Mouse (Mus musculus): ENCODE results near the gene Pigo. TPM values are rescaled to one million over a fixed set of nuclear protein-coding genes. Genes with fewer than 3 reads are reported as not detected.
A peak's percentile ranks its signal among the peaks of the same experiment; 100 is the strongest.

Pigo gene
- polyA plus RNA-seq, 1 experiment = 42.0 TPM

DNA sequence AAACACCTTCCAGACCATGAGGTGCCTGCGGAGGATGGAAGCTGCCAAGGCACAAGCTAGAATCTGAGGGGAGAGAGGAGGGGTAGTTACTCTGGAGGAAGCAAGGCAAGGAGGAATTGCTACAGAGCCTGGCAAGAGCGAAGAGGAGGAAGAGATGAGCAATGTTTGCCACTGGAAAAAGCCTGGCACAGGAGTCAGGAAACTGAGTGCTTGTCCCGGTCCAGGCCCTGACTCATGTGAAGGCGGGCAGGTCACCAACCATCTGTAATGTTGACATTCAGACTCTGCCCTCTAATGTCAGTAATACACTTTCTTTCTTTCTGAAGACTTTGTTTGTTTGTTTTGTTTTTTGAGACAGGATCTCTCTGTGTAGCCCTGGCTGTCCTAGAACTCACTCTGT lies 7.5 kb downstream of the Pigo start:
- H3K36me3 ChIP-seq (ENCODE audit: control insufficient read depth, insufficient read depth, low read length) = no peaks in the 10 kb centered on the region; the same call in 1 of the 2 replicates
- H3K4me3 ChIP-seq (ENCODE audit: control insufficient read depth, low read depth, low read length) = no peak overlapping the region
- no peak overlapping the region for H3K27ac ChIP-seq (ENCODE audit: control insufficient read depth, insufficient read depth, low read depth, low read length)
- no peaks in the 10 kb centered on the region for H3K27me3 ChIP-seq (ENCODE audit: control insufficient read depth, insufficient read depth, low read length)
- no peak for TF ChIP-seq CTCF (IDR thresholded peaks at IDR 0.05; ENCODE audit: control insufficient read depth, insufficient read depth, insufficient replicate concordance, low read depth, low read length)
- TF ChIP-seq POLR2A (IDR thresholded peaks at IDR 0.05; ENCODE audit: control insufficient read depth, low read depth, low read length) = no peak
- peaks cover 16% of the 10 kb centered on the region for H3K4me1 ChIP-seq (ENCODE audit: control insufficient read depth, insufficient read depth, low read length)

DNA sequence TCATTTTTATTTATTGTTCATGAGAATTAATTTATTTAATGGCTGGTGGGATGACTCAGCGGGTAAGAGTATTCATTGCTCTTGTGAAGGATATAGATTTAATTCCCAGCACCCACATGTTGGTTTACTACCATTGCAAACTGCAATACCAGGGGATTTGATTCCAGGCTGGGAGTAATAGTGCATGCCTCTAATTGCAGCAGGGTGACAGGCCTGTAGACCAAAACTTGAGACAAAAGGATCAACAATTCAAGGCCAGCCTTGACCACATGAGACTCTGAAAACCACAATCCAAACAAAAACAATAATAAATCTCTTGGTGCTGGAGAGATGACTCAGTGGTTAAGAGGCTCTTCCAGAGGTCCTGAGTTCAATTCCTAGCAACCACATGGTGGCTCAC lies 13.5 kb downstream of the Pigo start:
- Histone ChIP-seq H3K4me3 (ENCODE audit: control insufficient read depth, low read depth, low read length) (no peak overlapping the region), H3K27me3 (ENCODE audit: control insufficient read depth, insufficient read depth, low read length) (no peaks in the 10 kb centered on the region), H3K4me1 (ENCODE audit: control insufficient read depth, insufficient read depth, low read length) (peaks cover 12% of the 10 kb centered on the region), H3K27ac (ENCODE audit: control insufficient read depth, insufficient read depth, low read depth, low read length) (no peak overlapping the region), H3K36me3 (ENCODE audit: control insufficient read depth, insufficient read depth, low read length) (peaks cover 4% of the 10 kb centered on the region)
- TF ChIP-seq CTCF (IDR thresholded peaks at IDR 0.05; ENCODE audit: control insufficient read depth, insufficient read depth, insufficient replicate concordance, low read depth, low read length) = no peak
- TF ChIP-seq POLR2A (IDR thresholded peaks at IDR 0.05; ENCODE audit: control insufficient read depth, low read depth, low read length) = no peak

DNA sequence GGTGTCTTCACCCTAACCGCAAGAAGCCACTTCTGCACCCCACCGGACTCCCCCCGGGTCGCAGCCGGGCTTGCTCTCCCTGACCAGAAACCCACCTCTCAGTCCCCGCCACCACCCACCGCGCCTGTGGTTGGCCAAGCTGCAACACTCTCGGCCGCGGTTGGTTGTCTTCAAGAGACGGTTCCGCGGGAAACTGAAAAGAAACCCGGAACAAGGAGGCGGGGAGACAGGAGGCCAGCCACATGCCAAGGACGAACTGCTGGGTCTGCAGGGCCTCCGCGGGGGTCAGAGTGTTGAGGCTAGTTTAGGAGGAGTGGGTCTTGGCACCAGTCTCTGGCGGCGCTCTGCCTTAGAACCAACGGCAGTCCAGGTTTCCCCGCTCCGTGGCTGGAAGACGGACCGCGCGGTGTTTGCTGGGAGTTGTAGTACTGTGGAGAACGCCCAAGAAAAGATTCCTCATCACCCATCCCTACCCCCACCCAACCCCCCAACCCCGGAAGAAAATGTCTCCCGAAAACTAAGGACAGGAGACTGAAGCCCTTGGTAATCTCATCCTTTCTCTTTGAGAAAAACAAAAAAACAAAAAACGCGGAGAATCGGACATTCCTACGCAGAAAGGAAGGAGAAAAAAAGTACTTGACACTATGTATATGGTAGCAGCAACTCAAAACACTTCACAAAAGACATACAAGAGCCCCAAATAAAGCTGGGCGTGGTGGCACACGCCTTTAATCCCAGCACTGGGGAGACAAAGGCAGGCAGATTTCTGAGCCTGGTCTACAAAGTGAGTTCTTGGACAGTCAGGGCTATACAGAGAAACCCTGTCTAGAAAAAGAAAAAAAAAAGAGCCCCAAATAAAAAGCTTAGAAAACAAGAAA lies 15.2 kb downstream of the Pigo start, which contains the start of gene Fancg:
Fancg (minus strand) TSS at position 346 of the 878 bp plus-strand sequence.
- no peaks in the 10 kb centered on the region for H3K27me3 ChIP-seq (ENCODE audit: control insufficient read depth, insufficient read depth, low read length)
- TF ChIP-seq CTCF (IDR thresholded peaks at IDR 0.05; ENCODE audit: control insufficient read depth, insufficient read depth, insufficient replicate concordance, low read depth, low read length) (peak; percentile 11; the same call in 1 of the 2 replicates), POLR2A (IDR thresholded peaks at IDR 0.05; ENCODE audit: control insufficient read depth, low read depth, low read length) (peak; percentile 97)
- H3K4me1 ChIP-seq (ENCODE audit: control insufficient read depth, insufficient read depth, low read length) = peaks cover 12% of the 10 kb centered on the region
- H3K4me3 ChIP-seq (ENCODE audit: control insufficient read depth, low read depth, low read length) = peak within 1 kb of the TSS; percentile 100
- H3K27ac ChIP-seq (ENCODE audit: control insufficient read depth, insufficient read depth, low read depth, low read length) = peak within 1 kb of the TSS; percentile 100
- peaks cover 4% of the 10 kb centered on the region for H3K36me3 ChIP-seq (ENCODE audit: control insufficient read depth, insufficient read depth, low read length)

DNA sequence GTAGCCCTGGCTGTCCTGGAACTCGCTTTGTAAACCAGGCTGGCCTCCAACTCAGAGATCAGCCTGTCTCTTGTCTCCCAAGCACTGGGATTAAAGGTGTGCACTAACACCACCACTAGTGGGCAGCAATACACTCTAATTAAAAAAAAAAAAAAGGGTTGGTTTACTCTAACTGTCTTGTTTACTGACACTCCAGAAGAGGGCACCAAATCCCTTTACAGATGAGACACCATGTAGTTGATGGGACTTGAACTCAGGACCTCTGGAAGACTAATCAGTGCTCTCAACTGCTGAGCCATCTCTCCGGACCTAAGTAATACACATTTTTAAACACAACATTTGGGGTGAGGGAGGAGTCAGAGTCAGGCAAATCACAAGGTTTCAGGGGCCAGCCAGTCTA lies 19.9 kb downstream of the Pigo start:
- no peak for TF ChIP-seq CTCF (IDR thresholded peaks at IDR 0.05; ENCODE audit: control insufficient read depth, insufficient read depth, insufficient replicate concordance, low read depth, low read length)
- no peak for TF ChIP-seq POLR2A (IDR thresholded peaks at IDR 0.05; ENCODE audit: control insufficient read depth, low read depth, low read length)
- no peaks in the 10 kb centered on the region for H3K27me3 ChIP-seq (ENCODE audit: control insufficient read depth, insufficient read depth, low read length)
- H3K36me3 ChIP-seq (ENCODE audit: control insufficient read depth, insufficient read depth, low read length) = peaks cover 4% of the 10 kb centered on the region
- H3K4me1 ChIP-seq (ENCODE audit: control insufficient read depth, insufficient read depth, low read length) = peaks cover 16% of the 10 kb centered on the region
- H3K4me3 ChIP-seq (ENCODE audit: control insufficient read depth, low read depth, low read length) = no peak overlapping the region
- no peak overlapping the region for H3K27ac ChIP-seq (ENCODE audit: control insufficient read depth, insufficient read depth, low read depth, low read length)

DNA sequence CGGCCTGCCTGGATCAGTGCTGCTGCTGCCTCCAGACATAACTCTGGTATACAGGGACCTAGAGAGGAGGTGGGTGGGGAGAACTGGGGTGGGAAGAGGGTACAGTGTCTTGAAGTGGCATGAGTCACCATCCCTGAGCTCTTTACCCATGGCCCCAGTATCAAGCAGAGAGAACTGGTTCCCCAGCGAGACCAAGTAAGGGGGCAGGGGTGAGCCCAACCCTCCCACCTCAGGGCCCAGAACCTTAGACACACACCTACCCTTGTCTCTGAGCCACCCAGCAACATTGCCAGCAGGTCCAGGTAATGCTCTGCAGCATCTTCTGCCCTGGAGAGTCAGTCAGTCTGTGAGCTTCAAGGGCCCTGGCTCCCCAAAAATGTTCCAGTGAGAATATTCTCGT lies 20.7 kb downstream of the Pigo start:
- H3K27me3 ChIP-seq (ENCODE audit: control insufficient read depth, insufficient read depth, low read length) = no peaks in the 10 kb centered on the region
- peaks cover 3% of the 10 kb centered on the region for H3K36me3 ChIP-seq (ENCODE audit: control insufficient read depth, insufficient read depth, low read length)
- no peak overlapping the region for H3K4me3 ChIP-seq (ENCODE audit: control insufficient read depth, low read depth, low read length)
- H3K4me1 ChIP-seq (ENCODE audit: control insufficient read depth, insufficient read depth, low read length) = peaks cover 18% of the 10 kb centered on the region
- TF ChIP-seq CTCF (IDR thresholded peaks at IDR 0.05; ENCODE audit: control insufficient read depth, insufficient read depth, insufficient replicate concordance, low read depth, low read length) (no peak), POLR2A (IDR thresholded peaks at IDR 0.05; ENCODE audit: control insufficient read depth, low read depth, low read length) (no peak)
- H3K27ac ChIP-seq (ENCODE audit: control insufficient read depth, insufficient read depth, low read depth, low read length) = no peak overlapping the region

DNA sequence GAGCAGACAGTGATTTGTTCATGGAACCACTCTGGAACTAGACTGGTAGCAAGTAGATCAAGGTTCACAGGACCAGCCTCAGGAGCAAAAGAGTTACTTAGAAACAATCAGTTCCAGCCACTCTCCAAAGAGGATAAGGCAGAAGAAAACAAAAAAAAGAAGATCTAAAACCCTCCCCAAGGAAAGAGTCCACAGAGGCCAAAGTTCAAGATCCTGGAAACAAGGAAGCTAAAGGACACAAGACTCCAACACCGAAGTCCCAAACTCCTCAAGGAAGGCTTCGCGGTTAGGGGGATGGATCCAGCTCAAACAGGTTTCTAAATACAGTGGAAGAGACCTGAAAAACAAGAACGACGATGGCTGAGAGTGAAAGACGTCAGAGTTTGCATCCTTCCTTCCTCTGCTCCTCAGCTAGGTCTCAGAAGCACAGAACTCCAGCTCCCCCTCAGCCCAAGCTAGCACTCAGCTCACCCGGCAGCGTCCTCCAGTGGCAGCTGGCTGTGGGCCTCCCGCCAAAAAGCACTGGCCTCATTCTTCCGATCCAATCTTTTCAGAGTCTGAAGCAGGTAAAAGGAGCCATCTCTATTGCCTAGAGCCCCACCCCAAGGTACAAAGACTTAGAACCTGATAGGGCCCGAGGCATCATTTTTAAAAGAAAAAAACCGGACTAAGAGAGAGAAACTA lies 22.7 kb downstream of the Pigo start:
- no peaks in the 10 kb centered on the region; the same call in 1 of the 2 replicates for H3K36me3 ChIP-seq (ENCODE audit: control insufficient read depth, insufficient read depth, low read length)
- TF ChIP-seq POLR2A (IDR thresholded peaks at IDR 0.05; ENCODE audit: control insufficient read depth, low read depth, low read length) (no peak), CTCF (IDR thresholded peaks at IDR 0.05; ENCODE audit: control insufficient read depth, insufficient read depth, insufficient replicate concordance, low read depth, low read length) (no peak)
- peaks cover 10% of the 10 kb centered on the region for H3K4me1 ChIP-seq (ENCODE audit: control insufficient read depth, insufficient read depth, low read length)
- no peak overlapping the region; the same call in 1 of the 2 replicates for H3K4me3 ChIP-seq (ENCODE audit: control insufficient read depth, low read depth, low read length)
- H3K27me3 ChIP-seq (ENCODE audit: control insufficient read depth, insufficient read depth, low read length) = no peaks in the 10 kb centered on the region
- H3K27ac ChIP-seq (ENCODE audit: control insufficient read depth, insufficient read depth, low read depth, low read length) = peak overlapping the region; percentile 92

DNA sequence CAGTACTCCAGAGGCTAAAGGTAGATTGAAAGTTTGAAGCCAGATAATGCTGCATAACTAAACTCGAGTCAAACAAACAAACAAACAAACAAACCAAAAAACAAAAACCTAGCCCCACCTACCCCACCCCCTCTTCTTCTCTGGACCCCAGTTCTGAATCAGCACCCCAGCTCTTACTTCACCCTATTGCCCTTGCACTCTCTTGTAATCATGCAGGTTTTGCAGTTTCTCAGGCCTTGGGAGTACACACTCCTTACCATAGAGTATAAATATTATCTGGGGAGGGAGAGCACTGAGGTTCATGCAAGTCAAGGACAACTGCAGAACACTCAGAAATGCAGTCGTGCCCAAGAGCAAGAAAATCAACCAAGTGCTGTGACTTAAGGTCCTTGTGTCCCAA lies 24.3 kb downstream of the Pigo start:
- Histone ChIP-seq H3K36me3 (ENCODE audit: control insufficient read depth, insufficient read depth, low read length) (no peaks in the 10 kb centered on the region; the same call in 1 of the 2 replicates), H3K27me3 (ENCODE audit: control insufficient read depth, insufficient read depth, low read length) (no peaks in the 10 kb centered on the region), H3K4me1 (ENCODE audit: control insufficient read depth, insufficient read depth, low read length) (peaks cover 10% of the 10 kb centered on the region), H3K27ac (ENCODE audit: control insufficient read depth, insufficient read depth, low read depth, low read length) (peak overlapping the region; percentile 47; the same call in 1 of the 2 replicates), H3K4me3 (ENCODE audit: control insufficient read depth, low read depth, low read length) (peak overlapping the region; percentile 1; the same call in 1 of the 2 replicates)
- TF ChIP-seq CTCF (IDR thresholded peaks at IDR 0.05; ENCODE audit: control insufficient read depth, insufficient read depth, insufficient replicate concordance, low read depth, low read length) (no peak), POLR2A (IDR thresholded peaks at IDR 0.05; ENCODE audit: control insufficient read depth, low read depth, low read length) (no peak)

Data from testis, adult 2 months (tissue).